Mouse (Mus musculus): ENCODE data around the gene Slc22a20.

Gene Slc22a20

GRCm38 (mm10) chr19:5990033-5990432, 4.1 kb upstream of the Slc22a20 start:
- intact Hi-C loops (cut with DNase I): no loop called here

GRCm38 (mm10) chr19:5989585-5989984, 3.6 kb upstream of the Slc22a20 start:
- intact Hi-C loops (cut with DNase I): no loop called here

GRCm38 (mm10) chr19:5988815-5989452, 3.0 kb upstream of the Slc22a20 start:
- intact Hi-C loops (cut with DNase I): no loop called here

DNA sequence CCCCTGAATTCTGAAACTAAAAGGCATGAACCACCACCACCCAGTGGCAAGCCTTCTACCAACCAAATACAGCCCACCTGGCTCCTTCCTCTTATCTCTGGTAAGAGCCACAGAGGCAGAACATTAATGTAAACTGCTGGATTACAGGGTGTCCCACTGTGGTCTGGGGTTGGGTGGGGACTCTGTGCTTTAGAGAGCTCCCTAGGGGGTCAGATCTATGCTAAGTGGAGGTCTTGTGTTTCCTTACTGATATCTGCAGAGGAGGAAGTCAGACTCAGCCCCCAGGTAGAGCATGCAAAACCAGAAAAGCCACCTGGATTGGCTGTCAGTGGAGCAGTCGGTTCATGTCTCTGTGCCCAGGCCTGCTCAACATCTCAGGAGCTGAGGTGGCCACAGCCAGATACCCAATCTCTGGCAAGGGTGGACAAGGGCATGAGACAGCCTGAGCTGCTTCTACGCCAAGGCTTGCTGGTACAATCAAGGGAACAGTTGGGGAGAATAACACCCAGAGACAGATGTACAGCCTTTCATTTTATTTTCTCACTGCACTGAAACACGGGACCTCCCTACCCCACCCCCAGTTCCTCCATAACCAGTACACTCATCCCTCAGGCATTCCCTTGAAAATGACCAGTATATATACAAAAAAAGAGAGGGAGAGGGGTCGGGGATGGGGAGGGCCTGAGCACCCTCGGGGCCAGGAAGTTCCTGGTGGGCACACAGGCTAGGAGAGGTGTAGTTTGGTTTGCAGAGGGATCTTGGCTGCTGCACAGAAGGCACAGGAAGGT, 2.3 kb upstream of the Slc22a20 start:
- intact Hi-C loops (cut with DNase I): no loop called here

DNA sequence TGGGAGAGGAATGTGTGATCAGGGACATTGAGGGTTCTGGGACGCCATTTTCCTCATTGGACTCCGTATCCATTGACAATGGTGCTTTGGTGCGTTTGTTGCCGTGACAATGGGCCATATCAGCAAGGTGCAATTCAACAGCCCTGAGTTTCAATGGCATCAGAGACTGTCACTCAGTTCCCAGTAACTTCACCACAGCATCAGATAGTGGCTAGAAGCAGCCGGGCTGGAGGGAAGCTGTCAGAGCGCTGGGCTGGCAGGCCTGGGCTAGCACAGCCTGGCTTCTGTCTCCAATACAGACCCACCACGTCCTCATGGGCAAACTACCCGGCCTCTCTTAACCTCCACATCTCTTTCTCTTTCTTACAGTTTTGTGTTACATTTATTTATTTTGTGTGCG, 5.5 kb downstream of the Slc22a20 start:
- intact Hi-C loops (cut with DNase I): loop anchor here (5.0 kb wide), 1 partner anchor 37 kb away; the partner anchor contains the start of gene Capn1

GRCm38 (mm10) chr19:5977717-5978116, 8.2 kb downstream of the Slc22a20 start:
- intact Hi-C loops (cut with DNase I): no loop called here

GRCm38 (mm10) chr19:5975676-5976075, 10.3 kb downstream of the Slc22a20 start:
- intact Hi-C loops (cut with DNase I): no loop called here

DNA sequence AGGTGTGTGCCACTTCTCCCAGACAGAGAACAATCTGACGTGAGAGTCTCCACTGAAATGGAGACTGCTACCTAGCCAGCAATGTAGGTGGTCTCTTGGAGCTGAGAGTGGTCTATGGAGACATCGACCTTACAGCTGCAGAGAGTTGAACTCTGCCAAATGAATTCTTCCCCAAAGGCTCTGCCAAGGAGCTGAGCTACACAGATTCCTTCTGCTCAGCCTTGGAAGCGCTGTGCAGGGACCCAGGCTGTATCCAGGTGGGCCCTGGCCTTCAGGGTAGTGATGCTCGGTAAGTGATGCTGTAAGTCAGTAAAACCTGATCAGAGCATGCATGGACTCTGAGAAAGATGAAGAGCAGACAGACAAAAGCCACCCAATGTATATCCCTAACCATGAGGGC, 10.8 kb downstream of the Slc22a20 start:
- intact Hi-C loops (cut with DNase I): no loop called here

DNA sequence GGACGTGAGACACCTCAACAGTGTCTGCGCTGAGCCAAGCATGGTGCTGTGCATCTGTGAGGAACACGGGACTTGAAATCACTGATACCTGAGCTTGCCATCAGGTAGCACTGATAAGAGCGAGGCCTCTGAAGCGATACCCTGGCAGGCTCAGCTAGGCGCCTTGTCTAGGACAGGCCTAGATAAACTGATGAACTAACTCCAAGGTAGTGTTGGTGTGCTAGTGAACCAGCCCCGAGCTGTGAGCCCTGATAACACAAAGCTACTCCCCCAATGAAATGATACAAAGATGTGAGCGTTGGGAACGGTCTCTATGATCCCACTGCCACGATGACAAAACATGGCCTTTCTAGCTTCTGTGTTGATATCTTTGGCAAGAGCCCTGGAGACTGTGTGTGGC, 18.3 kb downstream of the Slc22a20 start:
- intact Hi-C loops (cut with DNase I): no loop called here

DNA sequence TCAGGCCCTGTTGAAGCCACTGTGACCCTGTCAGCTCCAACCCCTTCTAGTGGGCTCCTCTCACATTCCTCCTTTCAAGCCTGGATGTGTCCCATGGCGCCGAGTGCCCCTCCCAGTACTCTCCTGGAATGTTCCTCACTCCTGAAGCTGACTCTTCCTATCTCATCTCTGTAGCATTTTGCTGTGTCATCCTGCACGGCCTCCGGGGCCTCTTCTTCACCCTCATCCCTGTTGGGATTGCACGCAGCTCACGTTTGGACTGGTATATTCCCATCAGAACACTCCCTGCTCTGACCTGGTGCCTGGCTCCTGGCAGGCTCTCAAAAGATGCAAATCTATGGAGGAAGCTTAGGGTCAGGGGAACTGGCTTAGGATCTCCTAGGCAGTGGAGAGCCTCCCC, 19.2 kb downstream of the Slc22a20 start:
- intact Hi-C loops (cut with DNase I): no loop called here

- intact Hi-C loops (cut with DNase I): loop anchor here (1.0 kb wide), 1 partner anchor 52 kb away; no protein-coding TSS in a partner anchor
These were observed 20.0 kb downstream of the Slc22a20 start for GRCm38 (mm10) chr19:5965910-5966309.

- intact Hi-C loops (cut with DNase I): loop anchor here (1.0 kb wide), 1 partner anchor 53 kb away; no protein-coding TSS in a partner anchor
These were observed 20.7 kb downstream of the Slc22a20 start for GRCm38 (mm10) chr19:5965280-5965679.

DNA sequence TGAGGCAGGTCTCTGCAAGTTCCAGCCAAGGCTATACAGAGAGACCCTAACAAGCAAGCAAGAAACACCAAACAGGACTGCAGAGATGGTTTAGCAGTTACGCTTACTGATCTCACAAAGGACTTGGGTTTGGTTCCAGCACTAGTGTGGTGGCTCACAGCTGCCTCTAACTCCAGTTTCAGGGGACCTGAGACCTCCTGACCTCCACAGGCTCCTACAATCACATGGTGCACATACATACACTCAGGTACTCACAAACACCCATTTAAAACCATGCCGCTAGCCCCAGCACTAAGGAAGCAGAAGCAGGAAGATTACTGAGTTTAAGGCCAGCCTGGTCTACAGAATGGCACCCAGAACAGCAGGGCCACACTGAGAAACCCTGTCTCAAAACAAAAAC, 21.1 kb downstream of the Slc22a20 start:
- intact Hi-C loops (cut with DNase I): loop anchor here (1.0 to 5.0 kb wide), 2 partner anchors 53 to 162 kb away; partner anchors contain the start of gene Snx15

DNA sequence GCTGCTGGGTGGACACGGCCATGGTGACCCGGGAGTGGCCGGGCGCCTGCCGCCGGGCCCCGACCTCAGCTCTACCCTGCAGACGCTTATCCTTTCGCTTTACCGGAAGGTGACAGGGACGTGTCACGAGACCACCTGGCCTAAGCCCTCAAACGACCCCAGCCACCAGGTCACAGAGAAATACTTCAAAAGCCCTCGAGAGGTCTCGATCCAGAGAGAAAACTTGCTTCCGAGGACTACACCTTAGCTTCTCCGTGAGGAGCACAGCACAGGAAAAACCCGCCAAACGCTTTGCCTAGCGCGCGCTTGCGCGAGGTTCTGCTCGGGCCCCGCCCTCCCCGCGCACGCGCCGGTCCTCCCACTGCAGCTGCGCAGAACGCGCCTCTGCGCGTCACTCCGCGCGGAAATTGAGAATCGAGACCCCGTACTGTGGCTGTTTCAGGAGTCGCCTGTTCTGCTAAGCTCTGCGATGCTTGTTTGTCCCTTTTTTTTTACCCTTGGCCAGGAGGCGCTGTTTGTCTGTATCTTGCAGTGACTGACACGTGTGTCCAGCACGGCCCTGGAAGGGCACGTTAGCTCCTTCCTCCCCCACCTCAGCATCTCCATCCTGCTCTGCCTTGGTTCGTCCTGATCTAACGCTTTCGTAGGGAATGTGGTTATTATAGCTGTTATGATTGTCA, 21.9 kb downstream of the Slc22a20 start, which contains the start of gene Pola2:
Pola2 (minus strand) TSS at position 320 of the 680 bp plus-strand sequence.
- intact Hi-C loops (cut with DNase I): loop anchor here (5.0 kb wide), 1 partner anchor 163 kb away; the partner anchor contains the start of gene Snx15

- intact Hi-C loops (cut with DNase I): loop anchor here (5.0 kb wide), 1 partner anchor 165 kb away; the partner anchor contains the start of gene Snx15
These were observed 23.3 kb downstream of the Slc22a20 start for GRCm38 (mm10) chr19:5962651-5963050.

GRCm38 (mm10) chr19:5957371-5957770, 28.6 kb downstream of the Slc22a20 start:
- intact Hi-C loops (cut with DNase I): loop anchor here (5.0 kb wide), 1 partner anchor 170 kb away; no protein-coding TSS in a partner anchor

DNA sequence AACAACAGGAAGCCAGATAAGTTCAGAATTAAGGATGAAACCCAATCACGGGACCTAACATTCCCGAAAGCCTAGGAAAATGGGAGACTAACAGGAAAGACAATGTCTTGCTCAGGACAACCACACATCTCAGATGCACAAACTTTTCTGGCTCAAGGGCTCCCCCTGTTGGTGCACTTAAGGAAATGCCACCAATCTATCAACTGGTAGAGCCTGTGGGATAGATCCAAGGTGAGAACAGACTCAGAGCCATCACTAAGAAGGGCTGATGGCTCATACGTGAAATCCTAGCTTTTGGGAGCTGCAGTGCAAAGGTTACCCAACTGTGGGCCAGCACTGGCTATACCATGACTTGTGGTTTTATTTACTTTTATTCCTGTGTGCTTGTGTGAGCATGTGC, 29.3 kb downstream of the Slc22a20 start:
- intact Hi-C loops (cut with DNase I): loop anchor here (1.0 to 5.0 kb wide), 2 partner anchors 32 to 169 kb away; partner anchors contain the start of gene Cdc42ep2

DNA sequence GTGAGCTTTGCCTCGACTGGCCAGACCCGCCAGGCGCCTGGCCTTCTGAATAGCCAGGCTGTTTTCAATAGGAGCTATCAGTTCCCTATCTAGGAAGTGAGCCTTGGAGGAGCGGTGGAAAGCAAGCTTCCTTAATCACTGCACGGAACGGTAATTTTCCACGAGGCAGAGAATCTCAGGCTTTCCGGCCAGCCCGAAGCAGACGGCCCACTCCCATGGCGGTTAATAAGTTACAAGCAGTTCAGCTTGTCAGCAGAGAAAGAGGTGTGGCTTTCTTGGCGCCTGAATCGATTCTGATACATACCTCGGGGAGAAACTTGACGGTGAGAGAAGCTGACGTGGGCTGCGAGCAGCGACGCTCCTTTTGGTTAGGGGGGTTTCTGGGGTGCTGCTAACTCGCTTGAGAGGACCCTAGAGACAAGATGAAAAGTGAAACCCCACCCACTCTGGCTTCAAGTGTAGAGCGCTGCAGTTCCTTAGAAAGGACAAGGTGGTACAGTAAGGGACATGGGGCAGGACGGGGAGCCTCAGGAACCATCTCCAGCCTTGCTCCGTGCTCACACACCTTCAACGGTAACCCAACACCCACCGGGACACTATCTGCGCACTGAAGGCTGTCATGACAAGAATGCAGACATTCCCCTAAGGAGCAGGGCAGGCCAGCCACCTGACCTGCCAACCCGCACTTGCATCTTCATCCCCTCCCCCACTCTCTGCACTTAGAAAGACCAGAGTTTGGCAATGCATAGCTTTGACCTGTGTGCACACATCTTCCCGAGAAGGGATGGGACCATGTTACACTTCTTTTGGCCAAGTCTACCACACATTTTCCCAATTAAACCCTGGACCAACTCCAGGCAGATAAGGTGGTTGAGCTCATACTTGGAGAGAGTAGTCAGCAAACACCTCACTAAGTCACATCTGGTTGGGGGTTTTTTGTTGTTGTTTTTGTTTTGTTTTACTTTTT, 30.0 kb downstream of the Slc22a20 start:
- intact Hi-C loops (cut with DNase I): loop anchor here (1.0 to 5.0 kb wide), 2 partner anchors 32 to 169 kb away; partner anchors contain the start of gene Cdc42ep2

- intact Hi-C loops (cut with DNase I): loop anchor here (5.0 kb wide), 1 partner anchor 168 kb away; no protein-coding TSS in a partner anchor
These were observed 31.0 kb downstream of the Slc22a20 start for GRCm38 (mm10) chr19:5954936-5955335.
